ENCODE assay signal across 8 mouse cellular contexts in the genomic region with DNA sequence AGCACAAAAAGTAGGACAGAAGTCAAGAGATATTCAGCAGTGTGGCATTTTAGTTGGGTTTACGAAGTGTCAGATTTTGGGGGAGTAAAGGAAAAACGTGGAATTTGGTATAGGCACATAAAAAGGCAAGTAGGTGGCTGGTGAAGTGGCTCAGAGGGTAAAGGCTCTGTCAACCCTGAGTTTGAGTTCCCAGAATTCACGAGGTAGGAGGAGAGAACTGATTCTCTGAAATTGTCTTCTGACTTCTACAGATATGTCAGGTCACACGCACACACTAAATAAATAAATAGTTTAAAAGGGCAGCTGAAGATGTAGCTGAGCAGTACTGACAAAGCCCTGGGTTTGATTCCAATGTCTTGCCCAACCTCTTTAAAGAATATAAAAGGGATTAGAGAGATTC. TPM values are rescaled to one million over a fixed set of nuclear protein-coding genes. Genes with fewer than 3 reads are reported as not detected.
A peak's percentile ranks its signal among the peaks of the same experiment; 100 is the strongest.
DNase-seq lines count a peak whose midpoint lies in the region; ATAC-seq and TF ChIP-seq lines count a peak whose summit lies in the region.

No protein-coding gene starts in this region.

- H3K4me1 ChIP-seq in heart, embryonic 15.5 days (replicated peaks) = peaks cover 33% of the 10 kb centered on the region
- peaks cover 14% of the 10 kb centered on the region for H3K4me1 ChIP-seq in bone marrow macrophage, adult 2 months (ENCODE audit: control insufficient read depth, insufficient read depth, low read length)
- H3K4me1 ChIP-seq in hindbrain, embryonic 12.5 days = peaks cover 30% of the 10 kb centered on the region
- peaks cover 21% of the 10 kb centered on the region for H3K4me1 ChIP-seq in liver, postnatal 0 days (ENCODE audit: insufficient read depth)

- H3K4me3 ChIP-seq in heart, embryonic 15.5 days = peak overlapping the region; percentile 66
- H3K4me3 ChIP-seq in bone marrow macrophage, adult 2 months (ENCODE audit: insufficient read depth, low read length) = peak overlapping the region; percentile 80
- peak overlapping the region; percentile 88; the same call in 1 of the 2 replicates for H3K4me3 ChIP-seq in hindbrain, embryonic 12.5 days
- H3K4me3 ChIP-seq in liver, postnatal 0 days (ENCODE audit: low read depth, low read length) = peak overlapping the region; percentile 81

- WGBS in heart, embryonic 15.5 days = 67% methylated on average over 4 of the region's 4 CpGs
- 77% methylated on average over 4 of the region's 4 CpGs for WGBS in hindbrain, embryonic 12.5 days
- 56% methylated on average over 4 of the region's 4 CpGs for WGBS in liver, postnatal 0 days (ENCODE audit: insufficient replicate concordance)

- H3K27ac ChIP-seq in heart, embryonic 15.5 days = no peak overlapping the region
- H3K27ac ChIP-seq in bone marrow macrophage, adult 2 months (ENCODE audit: insufficient read depth, low read depth, low read length) = no peak overlapping the region
- H3K27ac ChIP-seq in hindbrain, embryonic 12.5 days = no peak overlapping the region
- H3K27ac ChIP-seq in liver, postnatal 0 days (ENCODE audit: low read depth) = no peak overlapping the region; the same call in 1 of the 2 replicates

- TF ChIP-seq CTCF in bone marrow macrophage, adult 2 months (IDR thresholded peaks at IDR 0.05; ENCODE audit: low read depth, low read length) = no peak
- no peak for TF ChIP-seq CTCF in liver, postnatal 0 days (IDR thresholded peaks at IDR 0.05; ENCODE audit: low read depth)

- no peak for TF ChIP-seq POLR2A in bone marrow macrophage, adult 2 months (IDR thresholded peaks at IDR 0.05; ENCODE audit: borderline replicate concordance, low read depth, low read length)

- intact Hi-C loops in heart, postnatal 25 days (cut with DNase I) = no loop called here

- DNase-seq in heart, postnatal 25 days (ENCODE audit: low spot score) = no peak
- DNase-seq in liver, postnatal 0 days = no peak
- no peak for DNase-seq in right cerebral cortex, postnatal 25 days
- DNase-seq in adrenal gland, postnatal 10 days = no peak
- no peak for DNase-seq in cerebellum, postnatal 4 days (ENCODE audit: low spot score in 2 of 2)

- no peaks in the 10 kb centered on the region for H3K27me3 ChIP-seq in heart, embryonic 15.5 days
- H3K27me3 ChIP-seq in hindbrain, embryonic 12.5 days = no peaks in the 10 kb centered on the region
- no peaks in the 10 kb centered on the region for H3K27me3 ChIP-seq in liver, postnatal 0 days (ENCODE audit: insufficient read depth, low read length)

- H3K4me2 ChIP-seq in heart, embryonic 15.5 days = peak overlapping the region; percentile 72
- H3K4me2 ChIP-seq in hindbrain, embryonic 12.5 days (replicated peaks) = peak overlapping the region; percentile 87; the same call in 1 of the 2 replicates
- peak overlapping the region; percentile 79 for H3K4me2 ChIP-seq in liver, postnatal 0 days (ENCODE audit: low read depth, low read length)

- H3K9ac ChIP-seq in heart, embryonic 15.5 days = no peak overlapping the region
- no peak overlapping the region for H3K9ac ChIP-seq in hindbrain, embryonic 12.5 days
- H3K9ac ChIP-seq in liver, postnatal 0 days (replicated peaks) = peak overlapping the region; percentile 92

- no peaks in the 10 kb centered on the region for H3K9me3 ChIP-seq in heart, embryonic 15.5 days (replicated peaks)
- H3K9me3 ChIP-seq in hindbrain, embryonic 12.5 days (replicated peaks) = no peaks in the 10 kb centered on the region
- H3K9me3 ChIP-seq in liver, postnatal 0 days (ENCODE audit: low read length) = no peaks in the 10 kb centered on the region

- no peak for ATAC-seq in heart, embryonic 15.5 days (replicated peaks; ENCODE audit: insufficient number of reproducible peaks, insufficient read depth, low FRiP score, low read depth)
- no peak for ATAC-seq in hindbrain, embryonic 12.5 days (ENCODE audit: low FRiP score)
- ATAC-seq in liver, postnatal 0 days = no peak

- H3K36me3 ChIP-seq in heart, embryonic 15.5 days = no peaks in the 10 kb centered on the region
- 0 out of 2 replicates have a peak, but pooled peaks cover 3% of the 10 kb centered on the region for H3K36me3 ChIP-seq in hindbrain, embryonic 12.5 days
- no peaks in the 10 kb centered on the region for H3K36me3 ChIP-seq in liver, postnatal 0 days (replicated peaks; ENCODE audit: insufficient read depth, low read length)

- no peak for TF ChIP-seq EP300 in liver, postnatal 0 days (IDR thresholded peaks at IDR 0.05; ENCODE audit: low read depth)

RNA-seq across cellular contexts. Expression of a gene that starts 3.4 kb away (rescaled TPM):
- 9.6 and 14.9 TPM in 2 replicates for polyA plus RNA-seq in heart, embryonic 15.5 days (2015; fragmentation: Nextera tagmentation; extraction: Ambion mirVana)
- 1 to 10 TPM; 1.2 to 1.4 TPM for total RNA-seq in heart, postnatal 25 days (2021)
- 5.0 and 5.3 TPM in 2 replicates for polyA plus RNA-seq in bone marrow macrophage, adult 2 months (2012; ENCODE audit: insufficient read depth, insufficient read length, missing spikeins)
- polyA plus RNA-seq in hindbrain, embryonic 12.5 days (2016; fragmentation: Nextera tagmentation; extraction: Ambion mirVana) = 97.4 and 101 TPM in 2 replicates
- polyA plus RNA-seq in liver, postnatal 0 days (2015; fragmentation: Nextera tagmentation; extraction: Ambion mirVana) = 2.1 and 2.3 TPM in 2 replicates
- total RNA-seq in adrenal gland, postnatal 10 days (2021) = 10 to 100 TPM in 1 of 2 experiments, 1 to 10 TPM in 1; 10.0 to 11.7 TPM

RNA-seq across cellular contexts. Expression of a gene that starts 9.8 kb away (rescaled TPM):
- 23.1 and 35.8 TPM in 2 replicates for polyA plus RNA-seq in heart, embryonic 15.5 days (2015; fragmentation: Nextera tagmentation; extraction: Ambion mirVana)
- 10 to 100 TPM; 18.3 to 18.7 TPM for total RNA-seq in heart, postnatal 25 days (2021)
- polyA plus RNA-seq in bone marrow macrophage, adult 2 months (2012; ENCODE audit: insufficient read depth, insufficient read length, missing spikeins) = 18.6 and 23.0 TPM in 2 replicates
- polyA plus RNA-seq in hindbrain, embryonic 12.5 days (2016; fragmentation: Nextera tagmentation; extraction: Ambion mirVana) = 91.0 and 97.7 TPM in 2 replicates
- 8.9 and 10.5 TPM in 2 replicates for polyA plus RNA-seq in liver, postnatal 0 days (2015; fragmentation: Nextera tagmentation; extraction: Ambion mirVana)
- total RNA-seq in adrenal gland, postnatal 10 days (2021) = 10 to 100 TPM; 52.5 to 92.4 TPM

RNA-seq across cellular contexts. Expression of a gene that starts 10.7 kb away (rescaled TPM):
- 38.9 and 45.5 TPM in 2 replicates for polyA plus RNA-seq in heart, embryonic 15.5 days (2015; fragmentation: Nextera tagmentation; extraction: Ambion mirVana)
- total RNA-seq in heart, postnatal 25 days (2021) = 10 to 100 TPM; 29.2 to 32.7 TPM
- polyA plus RNA-seq in bone marrow macrophage, adult 2 months (2012; ENCODE audit: insufficient read depth, insufficient read length, missing spikeins) = 38.1 and 45.7 TPM in 2 replicates
- polyA plus RNA-seq in hindbrain, embryonic 12.5 days (2016; fragmentation: Nextera tagmentation; extraction: Ambion mirVana) = 72.0 and 72.4 TPM in 2 replicates
- 16.7 and 17.5 TPM in 2 replicates for polyA plus RNA-seq in liver, postnatal 0 days (2015; fragmentation: Nextera tagmentation; extraction: Ambion mirVana)
- 10 to 100 TPM; 51.4 to 58.3 TPM for total RNA-seq in adrenal gland, postnatal 10 days (2021)

RNA-seq across cellular contexts. Expression of a gene that starts 17.7 kb away (rescaled TPM):
- polyA plus RNA-seq in heart, embryonic 15.5 days (2015; fragmentation: Nextera tagmentation; extraction: Ambion mirVana) = 61.8 and 71.6 TPM in 2 replicates
- total RNA-seq in heart, postnatal 25 days (2021) = 10 to 100 TPM; 39.0 to 46.7 TPM
- 108 and 113 TPM in 2 replicates for polyA plus RNA-seq in bone marrow macrophage, adult 2 months (2012; ENCODE audit: insufficient read depth, insufficient read length, missing spikeins)
- 64.2 and 66.3 TPM in 2 replicates for polyA plus RNA-seq in hindbrain, embryonic 12.5 days (2016; fragmentation: Nextera tagmentation; extraction: Ambion mirVana)
- polyA plus RNA-seq in liver, postnatal 0 days (2015; fragmentation: Nextera tagmentation; extraction: Ambion mirVana) = 20.3 and 22.8 TPM in 2 replicates
- 10 to 100 TPM; 55.1 to 86.5 TPM for total RNA-seq in adrenal gland, postnatal 10 days (2021)

RNA-seq across cellular contexts. Expression of a gene that starts 54.5 kb away (rescaled TPM):
- not detected in 2 replicates for polyA plus RNA-seq in heart, embryonic 15.5 days (2015; fragmentation: Nextera tagmentation; extraction: Ambion mirVana)
- total RNA-seq in heart, postnatal 25 days (2021) = not detected
- polyA plus RNA-seq in bone marrow macrophage, adult 2 months (2012; ENCODE audit: insufficient read depth, insufficient read length, missing spikeins) = not detected in 2 replicates
- polyA plus RNA-seq in hindbrain, embryonic 12.5 days (2016; fragmentation: Nextera tagmentation; extraction: Ambion mirVana) = 0.30 and 0.43 TPM in 2 replicates
- polyA plus RNA-seq in liver, postnatal 0 days (2015; fragmentation: Nextera tagmentation; extraction: Ambion mirVana) = not detected in 2 replicates
- total RNA-seq in adrenal gland, postnatal 10 days (2021) = not detected
